Mouse (Mus musculus): ENCODE data around the gene Rint1. TPM values are rescaled to one million over a fixed set of nuclear protein-coding genes. Genes with fewer than 3 reads are reported as not detected.

Gene Rint1
- polyA plus RNA-seq, 1 experiment from 2014 or later, result 40.2 TPM

DNA sequence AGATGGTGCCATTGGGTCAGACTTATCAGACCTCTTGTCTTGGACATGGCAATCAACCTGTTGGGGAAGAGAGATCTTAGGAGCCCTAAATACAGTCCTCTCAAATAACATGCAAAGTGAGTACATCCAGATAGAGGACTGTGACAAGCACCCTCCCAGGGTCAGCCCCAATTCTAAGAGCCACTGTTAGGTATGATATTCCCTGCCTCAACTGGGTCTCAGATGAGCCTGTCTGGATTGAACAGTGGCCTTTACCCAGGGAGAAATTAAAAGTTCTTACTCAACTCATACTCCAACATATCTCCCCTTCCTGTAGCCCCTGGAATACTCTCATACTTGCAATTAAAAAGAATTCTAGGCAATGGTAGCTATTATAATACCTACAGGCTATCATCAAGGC is 69.7 kb downstream of the Rint1 start:
- Histone ChIP-seq H3K4me2 (replicated peaks) (no peak overlapping the region), H3K9ac (replicated peaks) (no peak overlapping the region), H3K4me1 (replicated peaks) (peaks cover 4% of the 10 kb centered on the region; the same call in 1 of the 2 replicates), H3K27me3 (no peaks in the 10 kb centered on the region), H3K4me3 (replicated peaks) (no peak overlapping the region), H3K9me3 (no peaks in the 10 kb centered on the region), H3K36me3 (peaks cover 77% of the 10 kb centered on the region), H3K27ac (no peak overlapping the region)
- ATAC-seq, result no peak

DNA sequence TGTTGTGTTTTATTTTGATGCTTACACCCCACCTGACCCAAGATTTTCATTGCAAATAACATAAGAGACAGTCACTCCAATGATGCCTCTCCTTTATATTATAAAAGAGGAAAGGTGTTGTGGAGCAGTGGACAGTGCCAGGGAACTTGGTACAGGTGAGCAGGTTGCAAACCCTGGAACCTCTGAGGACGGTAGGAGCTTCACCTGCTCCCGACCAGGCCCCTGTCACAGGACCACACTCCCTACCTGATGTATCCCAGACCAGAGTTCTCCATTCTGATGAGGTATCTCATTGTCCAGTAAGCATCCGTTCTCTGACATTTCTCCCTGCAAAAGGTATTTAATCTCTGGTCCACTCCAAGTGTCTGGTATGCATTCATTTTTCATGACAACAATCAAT is 70.5 kb downstream of the Rint1 start:
- Histone ChIP-seq H3K27me3 (no peaks in the 10 kb centered on the region), H3K4me2 (replicated peaks) (no peak overlapping the region), H3K9ac (replicated peaks) (no peak overlapping the region), H3K27ac (no peak overlapping the region), H3K9me3 (no peaks in the 10 kb centered on the region), H3K36me3 (peaks cover 70% of the 10 kb centered on the region), H3K4me1 (replicated peaks) (no peaks in the 10 kb centered on the region), H3K4me3 (replicated peaks) (no peak overlapping the region)
- WGBS, result 93% methylated on average over 3 of the region's 3 CpGs
- ATAC-seq, result no peak

DNA sequence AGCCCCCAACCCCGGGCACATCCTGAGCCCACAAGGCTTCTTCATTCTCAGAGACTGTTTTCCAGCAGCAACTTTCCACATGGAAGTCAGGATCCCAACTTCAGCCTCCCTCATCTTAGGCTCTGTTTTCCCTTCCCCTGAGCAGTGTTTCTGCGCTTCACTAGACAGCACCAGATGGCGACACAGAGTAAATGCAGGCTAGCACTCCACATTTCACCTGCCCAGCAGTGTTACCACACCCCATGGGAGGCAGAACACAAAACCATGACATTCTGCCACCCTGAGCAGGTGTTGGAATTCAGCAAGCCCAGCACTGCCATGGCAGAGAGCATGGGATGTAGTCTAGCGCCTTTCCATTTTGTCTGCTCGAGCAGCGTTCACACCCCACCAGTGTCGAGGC is 71.1 kb downstream of the Rint1 start:
- Histone ChIP-seq H3K4me1 (replicated peaks) (no peaks in the 10 kb centered on the region), H3K4me3 (replicated peaks) (no peak overlapping the region), H3K36me3 (peaks cover 64% of the 10 kb centered on the region), H3K4me2 (replicated peaks) (no peak overlapping the region), H3K27ac (no peak overlapping the region), H3K9me3 (no peaks in the 10 kb centered on the region), H3K27me3 (no peaks in the 10 kb centered on the region), H3K9ac (replicated peaks) (no peak overlapping the region)
- 82% methylated on average over 7 of the region's 7 CpGs for WGBS
- 0 out of 2 replicates have a peak, but pooled peaks have one; percentile 6 for ATAC-seq

GRCm38 (mm10) chr5:23859087-23859718 is 71.7 kb downstream of the Rint1 start:
- Histone ChIP-seq H3K4me2 (replicated peaks) (no peak overlapping the region), H3K4me3 (replicated peaks) (no peak overlapping the region), H3K9me3 (no peaks in the 10 kb centered on the region), H3K9ac (replicated peaks) (no peak overlapping the region), H3K4me1 (replicated peaks) (no peaks in the 10 kb centered on the region), H3K27ac (no peak overlapping the region), H3K36me3 (peaks cover 58% of the 10 kb centered on the region), H3K27me3 (no peaks in the 10 kb centered on the region)
- 100% methylated on average over 1 of the region's 1 CpGs for WGBS
- ATAC-seq, result no peak

- no peak for ATAC-seq
- H3K4me1 ChIP-seq (replicated peaks), result no peaks in the 10 kb centered on the region
- 77% methylated on average over 5 of the region's 5 CpGs for WGBS
- no peaks in the 10 kb centered on the region for H3K9me3 ChIP-seq
- H3K4me3 ChIP-seq (replicated peaks), result no peak overlapping the region
- peaks cover 51% of the 10 kb centered on the region for H3K36me3 ChIP-seq
- no peaks in the 10 kb centered on the region for H3K27me3 ChIP-seq
- H3K9ac ChIP-seq (replicated peaks), result no peak overlapping the region
- H3K27ac ChIP-seq, result no peak overlapping the region
- no peak overlapping the region for H3K4me2 ChIP-seq (replicated peaks)
These were observed 72.4 kb downstream of the Rint1 start for GRCm38 (mm10) chr5:23859896-23860295.

DNA sequence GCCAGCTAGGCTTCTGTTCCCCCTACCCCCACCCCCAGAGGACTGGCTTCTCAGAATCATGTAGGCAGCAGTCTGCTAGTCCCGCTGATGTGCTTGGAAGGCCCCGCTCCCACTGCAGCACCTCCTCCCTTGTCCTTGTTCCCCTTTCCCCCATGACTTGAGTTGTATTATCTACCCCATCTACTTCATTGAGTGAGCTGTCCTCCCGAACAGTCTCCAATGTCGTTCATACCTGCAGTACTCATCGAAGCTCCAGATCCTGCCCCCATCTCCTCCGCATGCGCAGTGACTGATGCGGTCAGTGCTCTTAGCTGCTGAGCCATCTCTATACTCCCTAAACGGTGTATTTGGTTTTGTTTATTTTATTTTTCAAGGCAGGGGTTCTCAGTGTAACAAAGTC is 74.2 kb downstream of the Rint1 start:
- H3K9ac ChIP-seq (replicated peaks), result no peak overlapping the region
- no peak for ATAC-seq
- H3K4me2 ChIP-seq (replicated peaks), result no peak overlapping the region
- WGBS, result 94% methylated on average over 9 of the region's 9 CpGs
- no peaks in the 10 kb centered on the region for H3K27me3 ChIP-seq
- H3K36me3 ChIP-seq, result peaks cover 33% of the 10 kb centered on the region
- no peaks in the 10 kb centered on the region for H3K4me1 ChIP-seq (replicated peaks)
- H3K27ac ChIP-seq, result no peak overlapping the region
- H3K4me3 ChIP-seq (replicated peaks), result no peak overlapping the region
- no peaks in the 10 kb centered on the region for H3K9me3 ChIP-seq

GRCm38 (mm10) chr5:23862291-23862690 is 74.8 kb downstream of the Rint1 start:
- WGBS, result 87% methylated on average over 5 of the region's 5 CpGs
- no peak for ATAC-seq
- no peaks in the 10 kb centered on the region for H3K9me3 ChIP-seq
- H3K27ac ChIP-seq, result no peak overlapping the region
- H3K4me2 ChIP-seq (replicated peaks), result no peak overlapping the region
- H3K27me3 ChIP-seq, result no peaks in the 10 kb centered on the region
- no peak overlapping the region for H3K4me3 ChIP-seq (replicated peaks)
- H3K36me3 ChIP-seq, result peaks cover 27% of the 10 kb centered on the region
- no peak overlapping the region for H3K9ac ChIP-seq (replicated peaks)
- no peaks in the 10 kb centered on the region for H3K4me1 ChIP-seq (replicated peaks)

- no peak overlapping the region for H3K4me2 ChIP-seq (replicated peaks)
- peaks cover 17% of the 10 kb centered on the region; the same call in 1 of the 2 replicates for H3K36me3 ChIP-seq
- no peaks in the 10 kb centered on the region for H3K27me3 ChIP-seq
- no peak for ATAC-seq
- H3K4me3 ChIP-seq (replicated peaks), result no peak overlapping the region
- no peak overlapping the region for H3K9ac ChIP-seq (replicated peaks)
- H3K27ac ChIP-seq, result no peak overlapping the region
- no peaks in the 10 kb centered on the region for H3K9me3 ChIP-seq
- 87% methylated on average over 7 of the region's 7 CpGs for WGBS
- H3K4me1 ChIP-seq (replicated peaks), result no peaks in the 10 kb centered on the region
These were observed 75.9 kb downstream of the Rint1 start for GRCm38 (mm10) chr5:23863166-23864053.

DNA sequence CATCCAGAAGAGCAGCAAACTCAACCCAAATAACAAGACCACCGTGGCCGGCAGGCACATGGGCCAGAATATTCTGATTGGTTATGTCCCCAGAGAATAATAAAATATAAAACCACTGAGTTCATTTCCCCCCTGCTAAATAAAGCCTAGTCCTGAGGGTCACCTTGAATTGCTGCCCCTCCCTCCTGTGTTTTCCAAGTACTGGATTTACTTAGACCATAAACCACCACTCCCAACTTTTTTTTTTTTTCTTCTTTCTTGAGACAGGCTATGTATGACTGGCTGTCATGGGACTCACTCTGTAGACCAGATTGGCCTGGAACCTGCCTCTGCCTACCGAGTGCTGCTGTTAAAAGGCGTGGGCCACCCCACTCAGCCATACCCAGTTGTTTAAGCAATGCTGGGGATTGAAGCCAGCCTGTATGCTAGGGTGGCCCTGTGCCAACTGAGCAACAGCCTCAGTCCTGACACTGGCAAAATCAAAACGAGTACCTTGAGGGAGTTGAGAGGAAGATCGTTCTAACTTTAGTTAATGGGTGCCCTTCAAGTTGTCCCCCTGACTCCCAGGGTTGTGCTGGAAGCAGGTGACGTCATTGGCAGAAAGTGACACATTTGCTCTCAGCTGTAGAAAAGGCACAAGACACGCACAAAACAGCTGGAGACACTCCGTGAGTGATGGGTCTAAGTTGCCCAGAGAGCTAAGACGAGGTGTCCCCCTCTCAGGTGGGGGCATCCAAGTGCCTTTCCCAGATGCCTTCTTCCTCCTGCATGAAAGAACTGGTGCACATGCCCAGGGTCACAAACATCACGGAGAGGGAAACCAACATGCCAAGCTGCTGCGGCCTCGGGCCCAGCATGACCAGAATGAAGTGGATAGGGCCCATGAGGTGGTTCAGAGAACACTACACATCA is 76.8 kb downstream of the Rint1 start:
- ATAC-seq, result no peak
- Histone ChIP-seq H3K4me1 (replicated peaks) (no peaks in the 10 kb centered on the region), H3K9ac (replicated peaks) (no peak overlapping the region), H3K4me2 (replicated peaks) (no peak overlapping the region), H3K4me3 (replicated peaks) (no peak overlapping the region), H3K9me3 (no peaks in the 10 kb centered on the region), H3K27me3 (no peaks in the 10 kb centered on the region), H3K36me3 (peaks cover 11% of the 10 kb centered on the region; the same call in 1 of the 2 replicates), H3K27ac (no peak overlapping the region)
- 91% methylated on average over 13 of the region's 13 CpGs for WGBS

- no peak for ATAC-seq
- Histone ChIP-seq H3K4me1 (replicated peaks) (no peaks in the 10 kb centered on the region), H3K9me3 (no peaks in the 10 kb centered on the region), H3K4me3 (replicated peaks) (no peak overlapping the region), H3K27me3 (no peaks in the 10 kb centered on the region), H3K36me3 (no peaks in the 10 kb centered on the region), H3K4me2 (replicated peaks) (no peak overlapping the region), H3K9ac (replicated peaks) (no peak overlapping the region), H3K27ac (no peak overlapping the region)
- WGBS, result 90% methylated on average over 5 of the region's 5 CpGs
These were observed 78.4 kb downstream of the Rint1 start for GRCm38 (mm10) chr5:23865941-23866340.

Measured in midbrain, embryonic 13.5 days (tissue).